Mouse (Mus musculus) gastrocnemius, postnatal 36 days (tissue): Measurements from ENCODE around the gene Cuzd1. TPM values are rescaled to one million over a fixed set of nuclear protein-coding genes. Genes with fewer than 3 reads are reported as not detected.

Experiments
- DNase-seq, 2 experiments: peaks; one replicate each; pipeline ENCODE4 v3.0.0; 2022
- intact Hi-C: fragments of 180-260 bp; cut with DNase I; formaldehyde crosslinking; loops from one replicate; pipeline ENCODE4 v1.15.1; 2025
- total RNA-seq, 2 experiments: library from RNA; stranded (reverse); gene quantifications; 2 replicates each; pipeline ENCODE4 v1.2.3; 2021

Cuzd1 gene
- total RNA-seq, 2 experiments from 2014 or later = 0.26 to 0.44 TPM

DNA sequence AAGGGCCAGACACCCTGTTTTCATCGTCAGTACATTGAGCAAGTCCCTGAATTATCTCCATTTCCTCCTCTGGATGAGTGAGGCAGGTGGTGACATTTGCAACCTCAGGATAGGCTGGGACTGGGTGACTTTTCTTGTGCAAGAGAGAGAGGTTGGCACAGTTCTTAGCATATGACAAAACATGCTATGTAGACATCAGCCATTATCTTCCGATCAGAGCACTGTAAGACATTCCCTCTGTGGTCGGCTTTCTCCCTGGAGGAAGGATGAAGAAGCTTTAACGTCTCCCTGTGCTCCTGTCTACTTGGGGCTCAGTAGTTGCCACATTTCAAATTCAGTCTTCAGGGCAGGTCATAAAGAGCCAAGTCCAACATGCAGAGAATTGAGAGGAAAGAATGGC lies 57.8 kb downstream of the Cuzd1 start:
- intact Hi-C loops = no loop called here

GRCm38 (mm10) chr7:131260946-131261345 lies 61.1 kb downstream of the Cuzd1 start:
- DNase-seq = no peak
- intact Hi-C loops = no loop called here

More for the DNA sequence above, 57.8 kb downstream of the Cuzd1 start:
- no peak for DNase-seq

Other genes starting within 250 kb of the Cuzd1 start
- gene 4933402N03Rik, start 176.0 kb downstream of the Cuzd1 start, total RNA-seq = not detected
- gene 5430419D17Rik, start 147.9 kb downstream of the Cuzd1 start, total RNA-seq = not detected
- gene Fam24b, start 7.2 kb upstream of the Cuzd1 start, total RNA-seq = not detected
- gene Fam24a, start 11.6 kb upstream of the Cuzd1 start, total RNA-seq = not detected
- 10 to 100 TPM; 16.6 to 19.7 TPM for gene 2310057M21Rik, start 40.5 kb upstream of the Cuzd1 start, total RNA-seq
- gene Pstk, start 48.8 kb upstream of the Cuzd1 start, total RNA-seq = 10 to 100 TPM; 38.3 to 39.5 TPM
- 10 to 100 TPM; 21.6 to 25.6 TPM for gene Ikzf5, start 88.2 kb upstream of the Cuzd1 start, total RNA-seq
- 100 to 1,000 TPM; 113 to 145 TPM for gene Acadsb, start 88.3 kb upstream of the Cuzd1 start, total RNA-seq
- gene Hmx3, start 220.6 kb upstream of the Cuzd1 start, total RNA-seq = not detected
- gene Hmx2, start 226.5 kb upstream of the Cuzd1 start, total RNA-seq = not detected
- gene Bub3, start 237.9 kb upstream of the Cuzd1 start, total RNA-seq = 10 to 100 TPM; 26.9 to 30.5 TPM